Mouse (Mus musculus): Measurements from ENCODE around the gene Mast4.

The Mast4 gene

GRCm38 (mm10) chr13:102989616-102990015, 344.7 kb downstream of the Mast4 start:
- no peak for DNase-seq (ENCODE audit: low read depth)

DNA sequence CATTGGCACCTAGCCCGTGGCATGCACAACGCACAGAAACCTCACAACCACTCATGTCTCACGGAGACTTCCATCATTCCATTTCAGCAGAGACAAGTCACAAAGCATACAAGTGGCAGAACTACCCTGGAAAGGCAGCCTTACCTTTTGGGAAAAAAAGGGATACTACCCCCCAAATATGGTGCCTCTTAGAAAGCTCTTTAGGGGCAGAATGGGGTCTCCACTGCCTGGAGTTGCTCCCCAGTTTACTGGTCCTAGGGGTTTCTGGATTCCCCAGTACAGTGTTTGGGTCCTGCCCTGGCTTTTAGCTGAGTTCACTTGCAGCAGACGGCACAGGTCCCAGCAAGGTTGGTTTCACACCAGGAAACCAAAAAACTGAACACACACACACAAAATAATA, 345.3 kb downstream of the Mast4 start:
- DNase-seq (ENCODE audit: low read depth) = no peak

DNA sequence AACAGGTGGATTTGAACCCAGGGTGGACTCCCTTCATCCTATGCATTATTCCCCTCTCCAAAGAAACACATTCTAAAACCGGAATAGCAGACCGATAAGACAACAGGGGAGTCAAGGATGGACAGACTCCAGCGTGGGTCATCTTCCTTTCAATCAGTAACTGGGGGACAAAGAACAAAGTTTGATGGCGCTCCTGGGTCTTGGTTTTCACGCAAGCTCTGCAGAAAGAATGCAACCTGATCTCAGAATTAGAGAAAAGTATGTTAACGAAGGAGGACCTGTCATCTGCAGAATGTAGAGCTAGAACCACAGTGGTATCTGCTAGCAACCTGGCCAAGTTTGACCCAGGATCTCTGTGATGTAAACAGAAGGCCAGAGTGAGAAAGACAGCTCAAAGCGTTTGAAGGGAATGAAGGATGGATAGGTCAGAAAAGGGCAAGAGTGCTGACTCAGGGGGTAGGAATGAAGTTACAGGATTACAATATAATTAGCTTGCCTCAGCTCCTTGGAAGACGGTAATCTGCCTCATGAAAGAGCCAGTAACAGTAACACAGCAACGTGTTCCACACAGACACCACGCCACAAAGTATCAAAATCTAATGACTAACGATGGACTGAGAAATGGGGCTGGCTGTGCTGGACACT, 345.9 kb downstream of the Mast4 start:
- no peak for DNase-seq (ENCODE audit: low read depth)

DNA sequence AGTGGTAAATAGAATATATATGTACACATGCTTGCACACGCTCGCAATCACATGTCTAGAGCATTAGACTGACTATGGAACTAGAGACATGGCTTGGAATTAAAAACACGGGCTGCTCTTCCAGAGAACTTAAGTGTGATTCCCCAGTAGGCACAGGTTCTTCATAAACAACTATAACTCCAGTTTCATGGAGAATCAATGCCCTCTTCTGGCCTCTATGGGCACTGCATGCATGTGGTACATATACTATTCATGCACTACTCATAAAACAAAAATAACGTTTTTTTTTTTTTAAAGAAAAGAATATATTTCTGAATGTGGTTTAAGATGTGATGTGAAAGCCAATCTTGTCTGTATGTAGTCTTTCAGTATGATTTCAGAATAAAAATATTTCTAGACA, 349.7 kb downstream of the Mast4 start:
- no peak for DNase-seq (ENCODE audit: low read depth)

GRCm38 (mm10) chr13:102973853-102974252, 360.4 kb downstream of the Mast4 start:
- DNase-seq (ENCODE audit: low read depth) = no peak

DNA sequence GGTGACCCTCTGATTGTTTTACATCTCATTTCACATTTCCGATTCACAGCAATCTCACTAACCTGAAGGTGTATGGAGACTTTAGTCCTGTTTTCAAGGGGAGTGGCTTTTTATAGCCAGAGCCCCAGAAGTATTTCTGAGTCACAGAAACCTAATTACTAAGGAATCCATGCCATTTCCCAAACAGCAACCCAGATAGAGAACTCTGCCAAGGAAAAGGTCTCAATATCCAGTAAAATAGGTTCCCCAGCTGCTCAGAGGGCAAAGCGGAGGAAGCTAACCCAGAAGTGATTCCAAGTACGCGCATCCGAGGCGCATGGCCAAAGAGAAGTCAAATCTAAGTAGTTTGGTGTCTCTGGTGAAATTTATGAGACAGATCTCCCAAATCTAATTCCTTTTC, 370.8 kb downstream of the Mast4 start:
- DNase-seq (ENCODE audit: low read depth) = no peak

DNA sequence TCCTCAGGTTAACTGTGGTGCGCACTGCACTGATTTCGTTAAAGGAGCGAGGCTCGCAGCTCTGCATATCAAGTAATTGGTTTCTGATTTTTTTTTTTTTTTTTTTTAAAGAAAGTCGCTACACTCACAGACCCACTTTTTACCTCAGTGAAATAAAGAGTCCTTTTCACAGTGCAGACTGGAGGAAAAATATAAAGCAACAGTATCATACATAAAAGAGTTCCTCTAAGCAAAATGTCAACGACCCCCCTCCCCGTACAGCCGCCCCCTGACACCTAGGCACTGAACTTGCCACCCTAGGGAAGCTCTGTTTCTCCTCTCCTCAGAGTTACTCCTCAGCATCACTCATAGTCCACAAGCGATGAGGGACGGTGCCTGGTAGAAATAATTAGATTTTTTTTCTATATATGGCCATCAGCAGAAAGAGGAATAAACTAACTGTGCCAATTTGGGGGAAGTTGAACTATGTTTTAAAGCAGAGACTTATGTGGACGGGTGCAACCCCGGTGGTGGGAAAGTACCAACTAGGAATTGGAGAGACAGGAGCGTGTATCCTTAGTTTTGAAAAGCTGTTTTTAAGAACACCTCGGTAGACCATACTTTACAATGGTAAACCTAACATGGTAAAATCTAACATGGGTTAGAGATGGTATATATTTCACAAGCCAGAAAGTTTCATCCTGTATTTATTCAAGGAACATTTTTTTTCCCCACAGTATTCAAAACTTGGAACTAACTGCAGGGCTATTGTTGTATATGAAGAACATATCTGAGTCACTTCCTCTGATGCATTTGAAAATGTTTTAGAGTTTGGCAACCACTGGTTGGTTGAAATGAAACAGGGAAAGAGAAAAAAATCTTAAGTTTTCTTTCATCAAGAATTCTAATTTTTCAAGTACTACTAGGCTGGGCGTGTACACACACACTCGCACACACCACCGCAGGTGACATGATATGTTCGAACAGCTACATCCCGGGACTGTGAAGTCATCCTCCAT, 375.7 kb downstream of the Mast4 start:
- DNase-seq (ENCODE audit: low read depth) = no peak

DNA sequence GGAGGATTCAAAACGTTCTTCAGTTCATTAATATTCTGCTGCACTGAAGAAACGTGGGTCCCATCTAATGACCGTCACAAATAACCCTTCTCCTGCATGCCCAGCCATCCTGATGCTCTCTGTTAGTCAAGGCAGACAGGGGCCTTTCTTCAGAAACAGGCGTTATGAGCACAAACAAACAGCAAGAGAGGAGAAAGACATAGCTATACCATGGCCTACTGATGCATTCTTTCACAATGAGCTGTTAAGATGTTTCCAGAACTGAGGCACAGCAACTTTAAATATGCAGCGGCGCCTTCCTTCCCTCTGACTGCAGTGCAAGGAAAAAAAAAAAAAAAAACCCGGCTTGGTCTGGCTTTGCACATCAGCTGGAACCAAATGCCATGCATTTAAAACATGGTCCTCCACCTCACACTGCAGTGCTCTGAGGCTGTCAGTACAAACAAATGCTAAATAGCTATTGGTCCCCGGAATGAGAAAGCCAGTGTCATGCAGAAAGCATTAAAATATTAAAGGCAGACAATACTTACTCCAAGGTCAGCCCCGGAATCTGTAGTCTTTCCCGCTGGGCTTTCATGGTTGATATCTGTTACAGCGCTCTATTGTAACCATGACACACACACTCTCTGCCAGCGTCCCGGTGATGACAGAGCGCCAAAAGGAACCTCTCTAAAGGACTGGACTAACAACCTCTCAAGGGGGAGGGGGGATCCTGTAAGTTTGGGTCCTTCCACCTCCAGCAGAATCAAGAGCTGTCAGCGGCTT, 376.6 kb downstream of the Mast4 start:
- DNase-seq (ENCODE audit: low read depth) = no peak

DNA sequence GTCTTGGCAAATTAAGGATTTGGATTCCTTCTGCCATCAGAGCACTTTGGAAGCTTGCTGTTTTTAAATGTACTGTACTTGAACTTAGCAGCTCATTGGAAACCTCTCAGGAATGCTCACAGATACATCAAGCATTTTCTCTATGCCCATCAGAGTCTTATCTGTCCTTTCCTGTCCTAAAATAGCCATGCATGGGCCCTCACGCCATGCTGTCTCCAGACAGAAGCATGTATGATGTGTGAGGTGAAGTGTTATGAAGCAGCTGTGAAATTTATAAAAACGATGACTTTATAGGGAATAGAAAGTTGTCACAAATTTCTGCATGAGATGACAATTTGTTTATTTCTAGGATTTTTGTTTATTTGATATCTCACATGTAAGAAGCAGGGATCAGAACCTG, 378.8 kb downstream of the Mast4 start:
- no peak for DNase-seq (ENCODE audit: low read depth)

- no peak for DNase-seq (ENCODE audit: low read depth)
Observed at GRCm38 (mm10) chr13:102949756-102950155, 384.5 kb downstream of the Mast4 start.

- DNase-seq (ENCODE audit: low read depth) = no peak
Observed at GRCm38 (mm10) chr13:102948966-102949365, 385.3 kb downstream of the Mast4 start.

GRCm38 (mm10) chr13:102947546-102947945, 386.8 kb downstream of the Mast4 start:
- no peak for DNase-seq (ENCODE audit: low read depth)

GRCm38 (mm10) chr13:102946024-102946821, 388.1 kb downstream of the Mast4 start:
- no peak for DNase-seq (ENCODE audit: low read depth)

GRCm38 (mm10) chr13:102945450-102945849, 388.8 kb downstream of the Mast4 start:
- DNase-seq (ENCODE audit: low read depth) = no peak

GRCm38 (mm10) chr13:102944516-102944915, 389.8 kb downstream of the Mast4 start:
- DNase-seq (ENCODE audit: low read depth) = no peak

GRCm38 (mm10) chr13:102942557-102942956, 391.7 kb downstream of the Mast4 start:
- no peak for DNase-seq (ENCODE audit: low read depth)

DNA sequence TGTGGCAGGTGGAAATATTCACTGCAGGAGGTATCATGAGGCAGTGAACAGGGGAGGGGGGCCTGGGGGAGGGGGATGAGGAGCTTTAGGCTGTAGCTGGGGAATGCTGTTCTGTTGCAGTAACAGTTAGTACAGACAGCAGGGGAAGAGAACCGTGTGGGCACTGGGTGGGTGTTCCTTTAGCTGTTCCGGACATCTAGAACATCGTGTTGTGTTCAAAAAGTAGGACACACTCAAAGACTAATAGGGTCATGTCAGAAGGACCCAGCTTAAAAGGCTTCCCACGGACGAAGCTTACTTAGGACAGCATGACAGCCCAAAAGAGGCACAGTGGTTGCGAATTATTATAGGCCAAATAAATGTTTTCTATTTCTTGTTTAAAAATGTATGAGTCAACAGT, 393.8 kb downstream of the Mast4 start:
- no peak for DNase-seq (ENCODE audit: low read depth)

GRCm38 (mm10) chr13:102936233-102936632, 398.1 kb downstream of the Mast4 start:
- no peak for DNase-seq (ENCODE audit: low read depth)

DNA sequence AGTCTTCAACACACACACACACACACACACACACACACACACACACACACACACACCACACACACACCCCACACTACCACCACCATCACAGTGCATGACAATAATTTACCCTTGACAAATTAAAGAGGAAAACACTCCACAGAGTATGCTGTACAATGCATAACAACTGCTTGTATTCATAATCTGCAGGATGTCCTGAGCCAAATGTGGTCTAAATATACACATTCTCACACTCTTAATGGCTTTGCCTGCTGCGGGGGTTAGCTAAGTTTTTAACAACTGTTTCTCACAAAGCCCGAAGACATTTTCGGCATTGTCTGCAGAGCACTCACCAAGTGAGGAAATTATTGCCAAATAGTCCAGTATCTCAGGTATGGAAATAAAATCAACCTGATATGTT, 398.5 kb downstream of the Mast4 start:
- no peak for DNase-seq (ENCODE audit: low read depth)

DNA sequence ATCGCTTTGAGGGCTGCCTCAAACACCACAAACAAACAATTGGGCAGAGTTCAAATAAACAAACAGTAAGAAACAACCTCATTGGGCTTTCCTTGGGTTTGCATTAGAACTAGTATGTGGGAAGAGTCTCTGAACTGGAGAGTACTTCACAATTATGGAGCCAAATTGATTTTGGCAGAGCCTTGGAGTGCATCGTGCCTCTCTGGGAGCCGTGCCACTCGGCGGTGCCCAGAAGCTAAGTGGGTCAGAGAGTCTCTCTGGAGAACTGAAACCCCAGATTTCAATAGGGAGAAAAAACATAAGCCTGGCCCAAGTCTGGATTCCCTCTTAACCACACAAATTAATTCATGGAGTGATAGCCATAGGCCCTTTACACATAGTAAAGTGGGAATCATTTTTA, 400.6 kb downstream of the Mast4 start:
- DNase-seq (ENCODE audit: low read depth) = no peak

- DNase-seq (ENCODE audit: low read depth) = no peak
Observed at GRCm38 (mm10) chr13:102932434-102932833, 401.9 kb downstream of the Mast4 start.

DNA sequence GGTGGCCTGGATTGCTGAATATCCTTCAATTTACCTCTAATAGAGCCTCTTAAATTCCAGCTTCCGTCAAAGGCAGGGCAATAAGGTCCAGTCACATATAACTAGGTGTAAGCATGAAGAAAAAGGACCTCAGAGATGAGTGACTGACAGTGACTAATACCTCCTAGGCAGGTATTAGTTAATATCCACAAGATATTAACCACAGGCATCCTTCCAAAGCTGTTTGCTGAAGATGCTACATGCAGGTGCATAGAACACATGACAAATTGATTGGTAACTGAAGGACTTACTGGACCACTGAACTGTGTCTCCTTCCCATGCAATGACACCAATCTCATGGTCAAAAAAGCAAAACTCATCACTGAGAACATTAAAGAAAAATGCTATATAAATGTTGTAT, 402.3 kb downstream of the Mast4 start:
- no peak for DNase-seq (ENCODE audit: low read depth)

Measured in c-Kit-positive CD71-negative TER-119-negative erythroid progenitor cells, embryonic 14.5 days (primary cell).